ENCODE assay signal across 20 mouse cellular contexts in genomic region chr8:83852329-83852728, GRCm38 (mm10). TPM values are rescaled to one million over a fixed set of nuclear protein-coding genes. Genes with fewer than 3 reads are reported as not detected.
A peak's percentile ranks its signal among the peaks of the same experiment; 100 is the strongest.
DNase-seq lines count a peak whose midpoint lies in the region; ATAC-seq lines count a peak whose summit lies in the region.
"Had no signal": no experiment of that assay in that cellular context is flagged by ENCODE, and none has a peak within 500 bp of the region (broad histone marks: within the 10 kb centered on the region; RNA-seq: fewer than 3 reads in every experiment).

No protein-coding gene starts in this region.

- H3K4me3 ChIP-seq in hindbrain, embryonic 10.5 days: no peak overlapping the region
- H3K4me3 ChIP-seq in hindbrain, embryonic 12.5 days: no peak overlapping the region
- H3K4me3 ChIP-seq in midbrain, embryonic 11.5 days (ENCODE audit: low read depth, low read length): no peak overlapping the region
- no peak overlapping the region for H3K4me3 ChIP-seq in midbrain, embryonic 16.5 days (ENCODE audit: low read depth, low read length)
- no peak overlapping the region for H3K4me3 ChIP-seq in embryonic facial prominence, embryonic 13.5 days
- H3K4me3 ChIP-seq in neural tube, embryonic 12.5 days: no peak overlapping the region
- H3K4me3 ChIP-seq: forebrain, embryonic 13.5 days; heart, embryonic 15.5 days; hindbrain, embryonic 15.5 days; limb, embryonic 15.5 days had no signal

- no peaks in the 10 kb centered on the region for H3K36me3 ChIP-seq in hindbrain, embryonic 10.5 days
- no peaks in the 10 kb centered on the region for H3K36me3 ChIP-seq in hindbrain, embryonic 12.5 days
- no peaks in the 10 kb centered on the region for H3K36me3 ChIP-seq in midbrain, embryonic 11.5 days (ENCODE audit: control insufficient read depth, insufficient read depth, low read length)
- H3K36me3 ChIP-seq in midbrain, embryonic 16.5 days (ENCODE audit: control insufficient read depth, insufficient read depth, low read length): no peaks in the 10 kb centered on the region
- H3K36me3 ChIP-seq in embryonic facial prominence, embryonic 13.5 days: no peaks in the 10 kb centered on the region
- no peaks in the 10 kb centered on the region for H3K36me3 ChIP-seq in neural tube, embryonic 12.5 days
- H3K36me3 ChIP-seq: heart, embryonic 15.5 days; hindbrain, embryonic 15.5 days; limb, embryonic 15.5 days had no signal

- H3K4me1 ChIP-seq in hindbrain, embryonic 10.5 days (replicated peaks): peaks cover 17% of the 10 kb centered on the region
- H3K4me1 ChIP-seq in hindbrain, embryonic 12.5 days: 0 out of 2 replicates have a peak, but pooled peaks cover 5% of the 10 kb centered on the region
- H3K4me1 ChIP-seq in midbrain, embryonic 11.5 days (ENCODE audit: control insufficient read depth, insufficient read depth, low read length): no peaks in the 10 kb centered on the region
- no peaks in the 10 kb centered on the region for H3K4me1 ChIP-seq in midbrain, embryonic 16.5 days (ENCODE audit: control insufficient read depth, insufficient read depth, low read length)
- peaks cover 18% of the 10 kb centered on the region for H3K4me1 ChIP-seq in embryonic facial prominence, embryonic 13.5 days
- no peaks in the 10 kb centered on the region for H3K4me1 ChIP-seq in neural tube, embryonic 12.5 days
- H3K4me1 ChIP-seq: heart, embryonic 15.5 days; limb, embryonic 15.5 days had no signal

- H3K9me3 ChIP-seq in hindbrain, embryonic 10.5 days: peaks cover 10% of the 10 kb centered on the region; the same call in 1 of the 2 replicates
- H3K9me3 ChIP-seq in hindbrain, embryonic 12.5 days (replicated peaks): peaks cover 8% of the 10 kb centered on the region; the same call in 1 of the 2 replicates
- no peaks in the 10 kb centered on the region for H3K9me3 ChIP-seq in midbrain, embryonic 11.5 days (ENCODE audit: control insufficient read depth, low read length)
- 0 out of 2 replicates have a peak, but pooled peaks cover 3% of the 10 kb centered on the region for H3K9me3 ChIP-seq in midbrain, embryonic 16.5 days (replicated peaks; ENCODE audit: control insufficient read depth, low read length, poor library complexity, severe bottlenecking)
- H3K9me3 ChIP-seq in embryonic facial prominence, embryonic 13.5 days: 0 out of 2 replicates have a peak, but pooled peaks cover 2% of the 10 kb centered on the region
- H3K9me3 ChIP-seq in neural tube, embryonic 12.5 days: peaks cover 6% of the 10 kb centered on the region; the same call in 1 of the 2 replicates
- H3K9me3 ChIP-seq: heart, embryonic 15.5 days; hindbrain, embryonic 15.5 days; limb, embryonic 15.5 days had no signal

- no peak overlapping the region for H3K9ac ChIP-seq in hindbrain, embryonic 12.5 days
- H3K9ac ChIP-seq in midbrain, embryonic 11.5 days (ENCODE audit: low read length): no peak overlapping the region
- no peak overlapping the region for H3K9ac ChIP-seq in midbrain, embryonic 16.5 days (ENCODE audit: low read depth, low read length)
- 0 out of 2 replicates have a peak overlapping the region, but pooled peaks have one; percentile 17 for H3K9ac ChIP-seq in embryonic facial prominence, embryonic 13.5 days
- H3K9ac ChIP-seq in neural tube, embryonic 12.5 days: no peak overlapping the region
- H3K9ac ChIP-seq: forebrain, embryonic 13.5 days; heart, embryonic 15.5 days; hindbrain, embryonic 15.5 days; limb, embryonic 15.5 days had no signal

- ATAC-seq in hindbrain, embryonic 12.5 days (ENCODE audit: low FRiP score): no peak
- no peak for ATAC-seq in midbrain, embryonic 11.5 days (ENCODE audit: low FRiP score)
- ATAC-seq in midbrain, embryonic 16.5 days: no peak
- ATAC-seq in embryonic facial prominence, embryonic 13.5 days (ENCODE audit: insufficient number of reproducible peaks, insufficient read depth, low FRiP score, low TSS enrichment, low read depth): no peak
- ATAC-seq in neural tube, embryonic 12.5 days (ENCODE audit: low FRiP score, low read depth): no peak
- no peak for ATAC-seq in megakaryocyte, adult 5-6 weeks (ENCODE audit: poor library complexity, severe bottlenecking)
- ATAC-seq: activated CD4-positive, CD25-positive, alpha-beta regulatory T cell, adult 4 months; forebrain, embryonic 13.5 days; Patski had no signal

- DNase-seq in hindbrain, embryonic 10.5 days (ENCODE audit: low spot score): peak; percentile 6
- DNase-seq in midbrain, embryonic 11.5 days (ENCODE audit: low spot score, missing footprints): peak; percentile 84
- DNase-seq: adrenal gland, postnatal 14 days; cerebellum, adult 18-20 months; gastrocnemius, postnatal 36 days; kidney, adult 18-20 months; kidney, postnatal 25 days; right cerebral cortex, adult 18-20 months; spleen, adult 18-20 months had no signal

- H3K4me2 ChIP-seq in hindbrain, embryonic 12.5 days (replicated peaks): no peak overlapping the region; the same call in 1 of the 2 replicates
- no peak overlapping the region for H3K4me2 ChIP-seq in midbrain, embryonic 11.5 days
- no peak overlapping the region for H3K4me2 ChIP-seq in midbrain, embryonic 16.5 days (ENCODE audit: low read length)
- H3K4me2 ChIP-seq in embryonic facial prominence, embryonic 13.5 days: no peak overlapping the region
- peak overlapping the region; percentile 24 for H3K4me2 ChIP-seq in neural tube, embryonic 12.5 days (replicated peaks)
- H3K4me2 ChIP-seq: forebrain, embryonic 13.5 days; heart, embryonic 15.5 days; hindbrain, embryonic 15.5 days; limb, embryonic 15.5 days had no signal

- no peaks in the 10 kb centered on the region for H3K27me3 ChIP-seq in hindbrain, embryonic 10.5 days (ENCODE audit: insufficient read depth, poor library complexity, severe bottlenecking)
- no peaks in the 10 kb centered on the region for H3K27me3 ChIP-seq in hindbrain, embryonic 12.5 days
- no peaks in the 10 kb centered on the region for H3K27me3 ChIP-seq in midbrain, embryonic 11.5 days (ENCODE audit: control insufficient read depth, insufficient read depth, low read length)
- H3K27me3 ChIP-seq in midbrain, embryonic 16.5 days (ENCODE audit: control insufficient read depth, insufficient read depth, low read depth, low read length): no peaks in the 10 kb centered on the region
- H3K27me3 ChIP-seq in embryonic facial prominence, embryonic 13.5 days: no peaks in the 10 kb centered on the region
- H3K27me3 ChIP-seq in neural tube, embryonic 12.5 days (replicated peaks): no peaks in the 10 kb centered on the region
- H3K27me3 ChIP-seq: forebrain, embryonic 13.5 days; heart, embryonic 15.5 days; hindbrain, embryonic 15.5 days; limb, embryonic 15.5 days; Patski had no signal

- 23% methylated on average over 8 of the region's 8 CpGs for WGBS in hindbrain, embryonic 10.5 days
- 25% methylated on average over 8 of the region's 8 CpGs for WGBS in hindbrain, embryonic 12.5 days
- WGBS in midbrain, embryonic 11.5 days: 22% methylated on average over 8 of the region's 8 CpGs
- WGBS in midbrain, embryonic 16.5 days: 18% methylated on average over 8 of the region's 8 CpGs
- WGBS in embryonic facial prominence, embryonic 13.5 days: 24% methylated on average over 8 of the region's 8 CpGs
- 19% methylated on average over 8 of the region's 8 CpGs for WGBS in neural tube, embryonic 12.5 days

- peak overlapping the region; percentile 53; the same call in 1 of the 2 replicates for H3K27ac ChIP-seq in hindbrain, embryonic 10.5 days
- no peak overlapping the region for H3K27ac ChIP-seq in hindbrain, embryonic 12.5 days
- no peak overlapping the region for H3K27ac ChIP-seq in midbrain, embryonic 11.5 days (ENCODE audit: low read depth, low read length)
- no peak overlapping the region for H3K27ac ChIP-seq in midbrain, embryonic 16.5 days (ENCODE audit: low read length)
- H3K27ac ChIP-seq in embryonic facial prominence, embryonic 13.5 days: no peak overlapping the region
- H3K27ac ChIP-seq in neural tube, embryonic 12.5 days: no peak overlapping the region
- H3K27ac ChIP-seq: forebrain, embryonic 13.5 days; heart, embryonic 15.5 days; hindbrain, embryonic 15.5 days; limb, embryonic 15.5 days had no signal

RNA-seq across cellular contexts. Expression of gene Adgrl1, which starts 47.6 kb away (rescaled TPM):
- polyA plus RNA-seq in hindbrain, embryonic 10.5 days (2016; fragmentation: Nextera tagmentation; extraction: Ambion mirVana): 10.9 and 15.4 TPM in 2 replicates
- 38.7 and 41.5 TPM in 2 replicates for polyA plus RNA-seq in hindbrain, embryonic 12.5 days (2016; fragmentation: Nextera tagmentation; extraction: Ambion mirVana)
- 13.7 and 16.4 TPM in 2 replicates for polyA plus RNA-seq in midbrain, embryonic 11.5 days (2014; fragmentation: Nextera tagmentation; extraction: Ambion mirVana)
- 54.8 and 59.8 TPM in 2 replicates for polyA plus RNA-seq in midbrain, embryonic 16.5 days (2015; fragmentation: Nextera tagmentation; extraction: Ambion mirVana)
- 30.5 and 31.6 TPM in 2 replicates for polyA plus RNA-seq in embryonic facial prominence, embryonic 13.5 days (2015; fragmentation: Nextera tagmentation; extraction: Ambion mirVana)
- 34.8 and 37.0 TPM in 2 replicates for polyA plus RNA-seq in neural tube, embryonic 12.5 days (2016; fragmentation: Nextera tagmentation; extraction: Ambion mirVana)
- 2.4 and 3.6 TPM in 2 replicates for total RNA-seq in megakaryocyte, adult 5-6 weeks (2015)
- total RNA-seq in megakaryocyte, adult 5-6 weeks (2017): 1.7 TPM in 2 replicates
